Mouse (Mus musculus): ENCODE results near the gene Ccsap. TPM values are rescaled to one million over a fixed set of nuclear protein-coding genes. Genes with fewer than 3 reads are reported as not detected.

Ccsap gene
- total RNA-seq (2021) = under 1 TPM; 0.57 to 0.93 TPM
- long read RNA-seq, experiment 1, partial matches to known transcripts = 0 of 2 reads
- long read RNA-seq, experiment 1, other reads (novel, unspliced or antisense) = 1 of 2 reads
- long read RNA-seq, experiment 2, partial matches to known transcripts = 0 of 1 reads
- long read RNA-seq, experiment 2, other reads (novel, unspliced or antisense) = 0 of 1 reads

GRCm38 (mm10) chr8:123859648-123860259 lies at the start of gene Ccsap:
Ccsap (minus strand) TSS chr8:123860209.
- no peak for DNase-seq

GRCm38 (mm10) chr8:123907604-123908003 lies 47.6 kb upstream of the Ccsap start:
- no peak for DNase-seq

- no peak for DNase-seq
Observed at GRCm38 (mm10) chr8:123902653-123903052, 42.6 kb upstream of the Ccsap start.

GRCm38 (mm10) chr8:123899366-123899765 lies 39.4 kb upstream of the Ccsap start:
- DNase-seq = no peak

- no peak for DNase-seq
Observed at GRCm38 (mm10) chr8:123898576-123898975, 38.6 kb upstream of the Ccsap start.

GRCm38 (mm10) chr8:123896774-123897173 lies 36.8 kb upstream of the Ccsap start:
- DNase-seq = no peak

GRCm38 (mm10) chr8:123896366-123896761 lies 36.4 kb upstream of the Ccsap start:
- DNase-seq = no peak

GRCm38 (mm10) chr8:123895680-123896365 lies 35.8 kb upstream of the Ccsap start:
- no peak for DNase-seq

GRCm38 (mm10) chr8:123895230-123895629 lies 35.2 kb upstream of the Ccsap start:
- DNase-seq = no peak

- no peak for DNase-seq
Observed at GRCm38 (mm10) chr8:123894502-123895097, 34.6 kb upstream of the Ccsap start, which contains the start of gene Acta1. Acta1 (minus strand) TSS chr8:123894751.

- no peak for DNase-seq
Observed at GRCm38 (mm10) chr8:123893413-123893812, 33.4 kb upstream of the Ccsap start.

- no peak for DNase-seq
Observed at GRCm38 (mm10) chr8:123892586-123893155, 32.7 kb upstream of the Ccsap start.

GRCm38 (mm10) chr8:123891883-123892585 lies 32.0 kb upstream of the Ccsap start:
- no peak for DNase-seq

GRCm38 (mm10) chr8:123891271-123891670 lies 31.3 kb upstream of the Ccsap start:
- DNase-seq = peak in 1 of 2 experiments; percentile 53

GRCm38 (mm10) chr8:123889797-123890196 lies 29.8 kb upstream of the Ccsap start:
- DNase-seq = no peak

GRCm38 (mm10) chr8:123887956-123888355 lies 27.9 kb upstream of the Ccsap start:
- no peak for DNase-seq

GRCm38 (mm10) chr8:123887163-123887562 lies 27.2 kb upstream of the Ccsap start:
- no peak for DNase-seq

- DNase-seq = no peak
Observed at GRCm38 (mm10) chr8:123884721-123885565, 24.9 kb upstream of the Ccsap start.

- no peak for DNase-seq
Observed at GRCm38 (mm10) chr8:123883094-123883493, 23.1 kb upstream of the Ccsap start.

- no peak for DNase-seq
Observed at GRCm38 (mm10) chr8:123882412-123882811, 22.4 kb upstream of the Ccsap start.

GRCm38 (mm10) chr8:123880821-123881350 lies 20.9 kb upstream of the Ccsap start:
- DNase-seq = no peak

All from heart, adult 18-20 months (tissue).